Mouse (Mus musculus) Muller cell, postnatal 12 days (primary cell): ENCODE data around the gene Gns.

Experiments
- DNase-seq: peaks from one replicate; pipeline ENCODE4 v3.0.0-alpha.2; 2015; ENCODE audit errors: inconsistent ontology term

Gene Gns

DNA sequence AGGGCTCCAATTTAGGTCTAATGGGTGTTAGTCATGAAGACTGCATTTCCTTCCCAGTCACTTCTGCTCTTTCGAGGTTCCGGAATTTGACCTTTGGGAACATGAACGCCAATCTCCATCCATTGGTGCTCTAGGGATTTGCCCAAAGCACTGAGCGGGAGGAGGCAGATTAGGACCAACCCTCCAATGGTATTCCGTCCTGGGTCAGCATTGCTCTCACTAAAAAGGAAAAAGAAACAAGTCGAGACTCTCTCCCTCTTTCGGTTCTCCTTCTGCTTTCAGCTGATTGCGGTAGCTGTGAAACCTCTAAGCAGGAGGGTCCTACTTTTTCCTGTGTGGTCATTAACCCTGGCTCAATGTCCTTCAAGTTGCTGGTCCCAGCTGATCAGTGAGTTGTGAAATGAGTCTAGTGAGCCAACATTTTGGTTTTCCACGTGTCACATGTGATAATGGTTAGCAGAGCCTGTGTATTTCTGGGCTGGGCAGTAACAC, 937 bp downstream of the Gns start:
- peak; percentile 75 for DNase-seq

DNA sequence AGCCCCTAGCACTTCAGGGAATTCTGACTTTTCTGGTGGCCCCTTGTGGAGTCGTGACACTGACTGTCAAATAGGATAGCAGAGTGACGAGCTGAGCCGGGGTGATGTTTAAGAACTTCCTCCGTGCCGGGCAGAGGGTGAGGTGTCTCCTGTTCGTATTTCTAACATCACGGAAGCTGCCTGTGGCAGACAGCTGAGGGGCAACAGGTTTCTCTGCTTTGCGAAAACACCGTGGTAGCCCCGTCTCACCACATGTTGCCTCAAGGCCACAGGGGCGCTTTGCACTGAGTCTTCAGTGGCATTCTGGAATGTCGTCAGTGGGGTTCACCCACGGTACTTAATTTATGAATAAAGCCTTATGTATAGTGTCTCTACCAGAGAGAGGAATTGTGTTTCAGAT, 2.4 kb downstream of the Gns start:
- no peak for DNase-seq

DNA sequence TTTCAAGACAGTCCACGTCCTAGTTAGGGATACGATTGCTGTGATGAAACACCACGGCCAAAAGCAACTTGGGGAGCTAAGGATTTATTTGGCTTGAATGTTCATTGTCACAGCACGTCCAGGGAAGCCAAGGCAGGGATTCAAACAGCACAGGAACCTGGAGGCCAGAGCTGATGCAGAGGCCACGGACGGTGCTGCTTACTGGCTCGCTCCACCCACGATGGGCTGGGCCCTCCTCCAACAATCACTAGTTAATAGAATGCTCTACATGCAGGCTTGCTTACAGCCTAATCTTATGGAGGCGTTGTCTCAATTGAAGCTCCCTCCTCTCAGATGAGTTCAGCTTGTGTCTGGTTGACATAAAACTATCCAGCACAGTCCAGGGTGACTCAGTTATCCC, 2.9 kb downstream of the Gns start:
- no peak for DNase-seq

DNA sequence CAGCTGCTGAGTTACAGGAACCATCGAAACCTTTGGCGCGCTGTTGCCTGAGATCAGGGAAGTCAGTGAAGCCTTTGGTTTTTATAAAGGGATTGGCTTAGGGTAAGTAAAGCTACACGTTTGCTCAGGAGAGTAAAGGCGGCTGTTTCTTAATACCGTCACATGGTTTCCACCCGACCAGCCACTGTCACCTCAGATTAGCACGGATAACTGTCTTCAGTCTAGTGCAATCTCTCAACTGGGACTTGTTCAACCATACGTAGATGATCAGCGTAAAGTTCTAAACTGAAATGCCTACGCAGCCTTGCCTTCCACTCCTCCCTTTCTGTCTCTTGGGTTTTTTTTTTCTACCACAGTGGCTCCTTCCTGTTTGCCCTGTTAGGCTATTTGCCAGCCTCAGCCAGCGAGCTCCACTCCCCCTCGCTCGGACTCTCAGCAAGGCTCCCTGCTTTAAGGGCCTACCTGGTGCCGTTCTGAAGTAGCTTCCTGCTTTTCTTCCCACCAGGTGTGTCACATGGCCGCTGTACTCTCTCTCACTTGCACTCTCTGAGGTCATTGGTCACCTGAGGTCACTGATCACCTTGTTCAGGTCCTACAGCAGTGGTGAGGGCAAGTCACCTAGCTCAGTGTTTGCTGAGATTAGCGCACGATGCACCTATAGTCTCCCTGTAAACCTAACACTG, 4.0 kb downstream of the Gns start:
- peak; percentile 34 for DNase-seq

DNA sequence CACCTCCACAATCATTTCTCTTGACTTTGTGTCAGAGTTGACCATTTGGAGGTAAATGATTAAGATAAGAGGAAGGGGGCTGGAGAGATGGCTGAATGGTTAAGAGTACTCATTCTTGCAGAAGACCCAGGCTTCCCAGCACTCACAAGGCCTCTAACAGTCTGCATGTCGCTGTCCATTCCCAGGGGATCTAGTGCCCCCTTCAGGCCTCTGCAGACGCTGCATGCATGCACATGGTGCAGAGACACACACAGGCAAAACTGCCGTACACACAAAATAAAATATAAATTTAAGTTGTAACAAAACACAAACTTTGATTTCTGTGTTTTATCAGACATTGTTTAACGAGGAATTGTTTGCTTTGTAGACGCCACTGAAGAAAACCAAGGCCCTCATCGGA, 5.9 kb downstream of the Gns start:
- no peak for DNase-seq

DNA sequence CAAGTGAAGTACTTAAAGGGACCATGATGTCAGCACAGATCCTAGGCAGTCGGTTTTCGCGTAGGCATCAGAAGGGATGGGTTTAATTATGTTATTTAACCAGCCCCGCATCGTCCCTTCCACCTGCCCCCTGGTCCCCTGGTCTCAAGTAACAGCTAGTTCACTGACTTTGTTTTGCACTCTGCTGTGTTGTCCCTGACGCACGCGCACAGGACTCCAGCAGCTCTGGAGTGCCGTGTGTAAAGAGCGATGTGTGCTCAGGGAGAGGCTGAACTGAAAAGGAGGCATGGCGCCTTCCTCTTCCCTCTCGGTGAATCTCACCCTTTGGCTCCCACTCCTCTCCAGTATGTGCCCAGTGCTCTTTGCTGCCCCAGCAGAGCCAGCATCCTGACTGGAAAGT, 9.1 kb downstream of the Gns start:
- DNase-seq, result no peak

DNA sequence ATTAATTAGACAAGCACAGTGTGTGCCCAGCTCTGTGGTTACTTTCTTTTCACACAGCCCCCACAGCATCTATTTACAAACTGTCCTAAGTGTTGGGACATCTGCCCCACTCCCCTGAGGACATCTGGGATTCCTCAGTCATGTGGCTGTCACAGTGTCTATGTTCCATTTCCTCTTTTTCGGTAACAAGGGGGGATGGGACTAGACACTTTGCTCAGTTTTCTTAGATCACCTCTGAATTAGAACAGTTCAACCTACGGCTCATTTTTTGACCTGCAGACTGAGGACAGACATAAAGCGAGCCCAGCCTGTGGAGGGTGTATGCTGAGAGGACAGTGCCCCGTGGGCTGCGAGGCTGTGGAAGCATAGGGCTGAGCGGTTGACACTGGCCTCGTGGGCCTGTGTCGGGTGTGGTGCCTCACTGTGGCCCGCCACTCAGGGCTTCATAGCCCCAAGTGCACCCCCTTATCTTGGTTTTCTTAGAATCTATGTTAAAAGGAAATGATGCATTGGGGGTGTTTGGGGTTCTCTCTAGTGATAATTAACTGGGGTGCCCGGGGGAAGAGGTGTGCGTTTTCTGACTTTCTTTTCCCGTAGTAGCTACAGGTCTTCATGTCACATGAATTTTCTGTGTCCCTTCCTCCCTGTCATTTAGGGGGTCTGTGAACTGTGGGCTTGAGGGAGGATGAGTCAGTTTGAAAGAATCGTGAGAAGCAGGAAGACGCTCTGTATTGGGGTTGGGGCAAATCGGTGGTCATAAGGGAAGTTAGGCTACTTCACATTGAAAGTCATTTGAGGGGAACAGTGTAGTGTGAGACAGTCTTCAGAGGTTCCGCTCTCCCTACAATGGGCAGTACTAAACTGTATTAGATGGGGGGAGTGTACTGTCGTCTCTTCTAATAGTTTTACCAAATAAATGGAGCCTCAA, 10.1 kb downstream of the Gns start:
- peak; percentile 32 for DNase-seq

DNA sequence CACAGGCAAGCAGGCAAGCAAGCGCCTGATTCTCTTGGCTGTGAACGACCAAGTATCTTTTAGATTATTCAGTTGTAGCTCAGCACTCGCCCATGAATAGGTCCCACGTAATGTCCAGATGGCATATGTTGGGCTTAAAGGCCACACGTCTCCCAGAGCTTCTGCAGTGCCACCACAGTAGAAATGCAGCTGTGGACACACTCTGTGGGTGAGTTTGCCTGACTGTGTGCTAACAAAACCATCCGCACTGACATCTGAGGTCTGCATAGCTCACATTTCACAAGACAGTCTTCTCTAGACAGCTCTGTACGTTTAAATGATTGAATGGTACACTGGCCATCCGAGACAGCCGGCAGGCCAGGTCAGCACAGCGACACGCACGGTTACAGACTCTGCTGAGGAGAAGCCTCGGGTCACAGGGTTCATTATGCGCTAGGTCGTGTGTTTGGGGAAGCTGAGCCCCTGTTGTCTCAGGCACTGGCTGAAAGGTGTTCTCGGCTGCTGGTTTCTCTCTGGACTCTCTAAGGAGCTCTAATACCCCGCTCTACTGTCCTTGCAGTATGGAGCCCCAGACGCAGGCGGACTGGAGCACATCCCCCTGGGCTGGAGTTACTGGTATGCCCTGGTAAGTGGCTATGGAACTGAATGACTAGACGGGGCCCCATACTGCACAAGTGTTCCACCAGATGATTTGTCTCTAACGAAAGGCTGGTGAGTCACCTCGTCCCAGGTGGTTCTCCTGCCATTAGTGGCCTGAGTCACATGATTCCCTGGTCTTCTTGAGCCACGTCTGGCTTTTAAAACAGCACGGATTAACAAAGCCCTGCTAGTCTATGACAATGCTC, 11.0 kb downstream of the Gns start:
- no peak for DNase-seq

DNA sequence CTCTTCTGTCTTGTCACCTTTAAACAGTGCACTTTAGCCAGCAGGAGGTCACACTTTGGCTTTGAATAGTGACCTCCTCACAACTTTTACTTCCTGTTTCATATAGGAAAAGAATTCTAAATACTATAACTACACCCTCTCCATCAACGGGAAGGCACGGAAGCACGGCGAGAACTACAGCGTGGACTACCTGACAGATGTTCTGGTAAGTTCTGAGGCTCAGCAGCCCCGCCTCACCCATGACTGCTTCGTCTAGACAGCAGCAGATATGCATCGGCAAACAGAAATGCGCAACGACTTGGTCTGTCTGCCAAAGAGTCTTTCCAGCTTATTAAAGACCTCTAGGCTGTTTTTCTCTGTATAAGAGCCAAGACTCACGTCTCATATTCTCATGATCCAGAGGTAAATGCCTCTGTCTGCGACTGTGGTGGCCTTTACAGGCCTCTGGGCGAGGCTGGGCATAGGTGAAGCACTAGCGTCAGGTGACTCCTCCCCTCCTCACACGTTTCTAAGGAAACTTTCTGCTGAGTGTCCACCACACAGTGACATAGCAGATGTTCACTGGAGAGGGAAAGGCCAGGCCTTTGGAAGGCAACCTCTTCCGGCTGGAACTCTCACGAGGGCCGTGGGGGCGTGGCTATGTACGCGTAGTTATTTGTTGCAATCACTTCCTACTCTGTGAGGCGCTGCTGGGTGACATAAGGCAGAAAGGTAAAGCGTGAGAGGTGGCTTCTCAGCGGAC, 11.8 kb downstream of the Gns start:
- no peak for DNase-seq

DNA sequence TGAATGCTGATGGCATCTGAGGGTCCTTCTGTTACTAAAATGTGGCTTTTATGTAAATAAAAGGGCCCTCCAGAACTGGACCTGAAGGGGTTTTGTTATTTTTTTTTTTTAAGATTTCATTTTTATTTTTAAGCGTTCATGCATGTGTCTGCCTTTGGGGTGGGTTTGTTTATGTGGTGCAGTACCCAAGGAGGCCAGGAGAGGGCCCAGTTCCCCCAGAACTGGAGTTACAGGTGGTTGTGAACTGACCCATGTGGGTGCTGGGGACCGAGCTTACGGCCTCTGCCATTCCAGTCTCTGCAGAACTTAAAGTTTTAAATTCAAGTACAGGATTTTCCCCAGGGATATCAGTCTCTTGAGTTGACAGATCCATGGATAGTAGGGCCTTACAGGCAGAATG, 14.5 kb downstream of the Gns start:
- no peak for DNase-seq

DNA sequence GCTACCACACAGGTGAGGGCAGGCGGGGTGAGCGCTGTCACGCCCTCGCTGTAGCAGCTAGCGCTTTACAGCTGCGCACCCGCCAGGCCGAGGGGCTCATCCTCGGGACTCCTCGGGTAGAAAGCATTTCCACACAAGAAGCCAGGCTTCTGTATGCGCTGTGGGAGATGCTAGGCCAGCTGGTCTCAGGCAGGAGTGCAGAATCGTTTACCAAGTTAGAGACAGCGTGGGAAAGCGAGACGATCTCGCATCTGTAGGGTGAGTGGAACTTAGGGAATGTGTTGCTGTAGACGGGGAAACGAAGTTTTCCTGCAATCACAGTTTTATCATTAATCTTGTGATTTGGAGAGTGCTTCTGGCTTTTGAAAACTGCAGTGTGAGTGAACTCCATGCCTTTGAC, 16.4 kb downstream of the Gns start:
- DNase-seq, result no peak

DNA sequence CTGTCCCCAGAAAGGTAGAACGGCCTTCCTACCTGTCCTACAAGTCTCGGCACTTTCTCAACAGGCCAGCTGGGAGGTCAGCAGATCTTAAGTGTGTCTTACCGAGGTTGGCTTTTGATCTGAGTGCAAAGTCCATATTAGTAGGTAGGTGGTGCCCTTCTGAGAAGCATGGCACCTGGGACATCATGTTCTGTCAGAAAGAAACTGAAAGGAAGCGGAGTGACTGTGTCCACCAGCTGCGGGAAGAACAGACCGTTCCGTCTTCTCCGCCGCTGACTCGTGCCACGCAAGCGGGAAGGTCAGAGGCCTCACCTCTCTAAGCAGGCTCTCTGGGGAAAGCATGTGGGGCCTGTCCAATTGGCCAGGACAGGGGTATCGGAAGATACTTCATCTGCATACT, 19.8 kb downstream of the Gns start:
- no peak for DNase-seq

DNA sequence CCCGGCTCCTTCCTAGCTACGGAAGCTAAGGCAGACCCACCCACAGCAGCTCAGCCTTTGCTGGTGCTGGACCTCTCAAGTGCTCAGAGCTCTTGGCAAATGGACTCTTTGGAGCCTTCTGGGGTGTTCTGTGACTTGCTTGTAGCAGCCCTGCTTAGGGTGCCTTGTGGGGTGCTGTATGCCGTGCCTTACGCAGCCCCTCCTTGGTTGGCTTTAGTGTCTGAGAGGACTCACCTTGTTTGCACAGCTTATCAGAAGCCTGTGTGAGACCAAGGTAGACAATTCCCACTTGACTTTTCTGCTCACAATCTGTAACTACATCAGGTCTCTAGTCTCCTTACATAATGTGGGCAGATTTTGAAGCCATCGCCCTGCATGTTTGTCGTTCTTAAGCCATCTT, 20.8 kb downstream of the Gns start:
- no peak for DNase-seq

DNA sequence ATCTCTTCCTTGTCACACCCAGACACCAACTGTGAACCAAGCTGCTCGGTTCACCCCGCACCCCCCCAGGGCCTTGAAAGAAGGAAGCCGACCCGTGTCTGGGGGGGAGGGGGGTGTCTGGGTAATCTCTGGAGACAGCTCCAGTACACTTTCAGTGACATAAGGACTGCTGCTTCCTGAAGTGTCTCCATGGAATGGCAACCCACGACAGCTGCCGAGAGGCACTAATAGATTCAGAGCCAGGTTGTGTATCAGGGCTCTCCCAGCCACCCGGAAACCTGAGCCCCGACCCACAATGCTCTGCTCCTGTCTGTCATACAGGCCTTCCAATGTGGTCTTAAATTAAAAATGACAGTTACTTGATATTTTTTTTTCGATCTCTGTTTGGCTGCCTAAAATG, 21.5 kb downstream of the Gns start:
- DNase-seq, result no peak

DNA sequence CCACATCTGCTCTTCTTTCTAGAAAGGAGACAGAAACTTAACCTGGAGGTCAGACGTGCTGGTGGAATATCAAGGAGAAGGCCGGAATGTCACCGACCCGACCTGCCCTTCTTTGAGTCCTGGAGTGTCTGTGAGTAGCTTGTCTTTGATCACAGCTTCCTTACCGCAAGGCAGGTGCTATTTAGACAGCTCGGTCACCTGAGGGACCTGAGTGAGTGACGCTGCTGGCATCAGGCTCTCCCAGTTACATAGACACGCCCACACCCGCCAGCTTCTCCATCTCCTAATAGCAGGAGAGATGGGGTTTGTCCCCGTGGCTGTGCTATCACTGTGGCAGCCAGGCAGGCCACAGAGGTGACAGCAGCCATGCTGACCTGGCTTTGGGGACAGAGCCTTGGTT, 25.7 kb downstream of the Gns start:
- DNase-seq, result no peak

DNA sequence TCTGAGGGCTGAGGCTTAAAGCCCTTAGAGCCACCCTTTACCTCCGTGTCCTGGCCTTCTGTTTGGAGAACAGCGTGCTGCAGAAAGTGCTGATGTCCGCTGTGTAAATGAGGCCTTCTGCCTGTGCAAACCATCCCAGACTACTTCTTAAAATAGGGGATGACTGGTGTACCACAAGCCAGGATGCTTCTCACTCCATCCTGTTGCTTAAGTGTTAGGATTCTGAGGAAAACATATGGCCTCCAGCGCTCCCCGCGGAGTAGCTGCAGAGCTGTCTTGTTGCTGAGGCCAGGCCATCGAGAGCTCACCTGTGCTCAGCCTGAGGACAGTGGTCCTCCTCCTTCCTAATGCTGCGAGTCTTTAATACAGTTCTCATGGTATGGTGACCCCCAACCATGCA, 27.0 kb downstream of the Gns start:
- DNase-seq, result no peak

DNA sequence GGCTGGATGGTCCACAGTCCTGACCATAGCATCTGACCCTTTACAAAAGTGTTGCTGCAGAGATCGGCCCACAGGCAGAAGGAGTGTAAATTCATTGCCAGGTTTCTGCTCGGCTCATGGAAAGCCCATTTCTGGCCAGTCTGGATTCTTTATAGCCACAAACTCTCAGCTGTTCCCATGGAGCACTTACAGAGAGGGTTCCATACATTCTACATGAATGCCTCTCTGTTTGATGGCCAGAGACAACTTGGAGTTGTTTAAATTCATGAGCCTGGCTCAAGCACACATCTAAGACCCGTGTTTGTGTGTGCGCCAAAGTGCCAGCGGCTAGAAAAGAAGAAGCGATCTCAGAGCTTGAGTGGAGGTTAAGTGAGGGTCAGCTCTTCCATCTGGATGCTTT, 29.4 kb downstream of the Gns start:
- no peak for DNase-seq

DNA sequence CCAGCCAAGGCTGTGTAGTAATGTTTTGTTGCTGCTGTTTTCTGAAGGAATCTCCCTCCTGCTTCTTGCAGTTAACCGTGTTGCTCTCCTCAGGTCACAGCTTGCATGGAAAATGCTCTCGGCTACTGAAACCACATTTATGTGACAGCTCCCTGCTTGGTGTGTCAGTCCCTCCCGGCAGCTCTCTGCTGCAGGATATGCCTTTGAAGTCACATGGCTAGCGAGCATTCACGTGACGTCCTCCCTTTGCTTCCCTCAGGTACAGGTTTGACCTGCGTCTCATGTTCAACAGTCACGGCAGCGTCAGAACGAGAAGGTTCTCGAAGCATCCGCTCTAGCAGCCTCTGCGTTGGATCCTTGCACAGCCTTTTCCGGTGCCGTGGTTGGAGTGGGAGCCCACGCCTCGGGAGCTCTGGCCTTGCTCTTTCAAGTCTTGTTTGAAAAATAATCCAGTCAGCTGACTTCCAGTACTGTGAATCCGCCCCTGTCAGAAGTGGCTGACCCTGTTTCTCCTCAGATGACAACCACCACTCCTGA, 30.0 kb downstream of the Gns start:
- no peak for DNase-seq

DNA sequence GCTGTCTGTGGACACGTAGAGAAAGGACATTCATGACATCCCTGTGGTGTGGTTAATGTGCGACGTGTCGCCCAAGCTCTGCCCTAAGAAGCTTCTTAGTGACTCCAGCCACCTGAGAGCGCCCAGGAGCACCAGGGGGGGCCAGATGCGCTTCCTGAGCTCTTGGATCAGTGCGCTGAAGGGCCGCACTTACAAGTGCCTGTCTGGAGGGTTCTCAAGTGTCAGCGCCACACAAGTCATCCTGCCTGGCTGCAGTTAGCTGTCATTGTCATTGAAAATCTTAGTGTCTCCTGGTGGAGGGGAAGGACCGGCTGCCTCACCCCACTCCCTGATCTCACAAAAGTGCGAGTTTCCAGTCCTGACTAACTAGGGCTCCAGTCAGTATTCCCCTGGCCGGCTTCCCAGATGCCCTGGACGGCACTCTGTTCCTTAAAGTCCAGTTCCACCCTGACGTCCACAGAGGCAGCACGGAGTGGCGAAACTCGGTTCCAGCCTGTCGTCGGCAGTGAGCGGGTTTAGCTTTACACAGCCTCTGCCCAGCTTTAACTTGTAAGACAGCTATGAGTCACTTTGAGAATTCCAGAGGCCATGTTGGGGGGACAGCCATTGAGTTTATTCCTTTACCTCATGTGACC, 30.8 kb downstream of the Gns start:
- no peak for DNase-seq

DNA sequence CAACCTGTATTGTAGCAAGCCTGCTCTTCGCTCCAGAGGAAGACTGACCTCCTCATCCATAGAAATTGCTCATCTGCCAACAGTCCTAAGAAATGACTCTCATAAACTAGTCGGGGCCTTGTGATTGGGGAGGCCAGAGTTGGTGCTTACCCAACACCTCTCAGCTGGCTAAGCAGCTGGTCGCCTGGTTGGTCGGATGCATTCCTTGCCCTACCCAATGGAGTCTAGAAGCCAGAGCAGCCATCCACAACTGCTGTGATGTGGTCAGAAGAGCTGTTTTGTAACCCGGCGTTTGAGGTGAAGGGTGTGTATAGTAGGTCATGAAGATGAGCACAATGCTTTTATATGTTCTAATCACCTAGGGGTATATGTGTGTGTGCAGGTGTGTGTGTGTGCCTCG, 33.7 kb downstream of the Gns start:
- DNase-seq, result no peak

DNA sequence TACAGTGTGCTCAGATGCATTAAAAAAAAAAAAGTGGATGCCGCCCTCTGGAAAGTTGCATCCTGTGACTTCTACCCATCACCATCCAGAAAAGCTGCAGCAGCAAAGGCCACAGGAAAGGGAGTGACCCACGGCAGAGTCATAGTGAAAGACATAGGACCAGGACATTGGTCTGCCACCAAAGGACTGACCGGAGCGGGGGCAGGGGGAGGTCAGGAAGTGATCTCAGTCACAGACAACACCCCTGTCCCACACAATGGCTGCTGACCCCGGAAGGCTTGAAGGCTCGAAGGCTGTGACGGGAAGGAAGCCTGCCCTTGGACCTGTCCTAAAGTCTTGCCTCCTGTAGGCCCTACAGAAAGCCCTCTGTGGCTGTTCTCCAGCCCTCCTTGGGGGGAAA, 36.1 kb downstream of the Gns start:
- DNase-seq, result no peak
